Mouse (Mus musculus): ENCODE results near the gene Sema6b.
A peak's percentile ranks its signal among the peaks of the same experiment; 100 is the strongest.

Sema6b gene

DNA sequence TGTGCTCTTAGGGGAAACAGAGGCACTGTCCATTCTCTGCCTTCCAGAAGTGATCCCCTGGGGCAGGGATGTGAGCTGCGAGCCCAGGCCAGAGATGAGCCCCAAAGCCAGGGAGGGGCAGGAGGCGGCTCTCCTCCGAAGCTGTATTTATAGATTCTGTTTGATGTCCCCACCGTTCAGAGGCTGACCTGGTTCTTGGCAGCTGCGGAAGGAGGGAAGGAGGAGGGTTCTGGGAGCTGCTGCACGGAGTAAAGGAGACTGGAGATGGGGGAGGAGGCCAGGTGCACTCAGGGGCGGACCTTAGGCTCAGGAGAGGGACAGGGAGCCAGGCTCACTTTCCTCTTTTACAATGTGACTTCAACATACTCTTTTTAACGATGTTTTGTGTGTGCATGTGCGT is 6.0 kb upstream of the Sema6b start:
- ATAC-seq (ENCODE audit: low TSS enrichment): no peak

DNA sequence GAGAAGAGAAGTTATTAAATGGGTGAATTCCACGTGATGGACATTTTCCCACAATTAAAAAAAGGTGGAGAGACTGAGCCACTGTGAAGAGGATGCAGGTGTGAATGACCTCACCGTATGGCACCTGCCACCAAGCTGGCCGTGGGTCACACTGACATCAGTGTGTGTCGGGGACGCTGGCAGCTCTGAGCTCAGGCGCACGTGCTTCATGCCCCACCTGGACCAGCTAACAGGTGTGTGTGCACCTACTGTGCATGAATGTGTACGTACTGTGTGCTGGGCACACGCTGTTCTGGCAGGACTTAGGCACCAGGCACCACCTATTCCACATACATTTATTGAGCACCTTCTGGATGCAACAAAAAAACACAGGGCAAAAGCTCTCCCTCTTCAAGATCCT is 4.4 kb upstream of the Sema6b start:
- ATAC-seq (ENCODE audit: low TSS enrichment): no peak

DNA sequence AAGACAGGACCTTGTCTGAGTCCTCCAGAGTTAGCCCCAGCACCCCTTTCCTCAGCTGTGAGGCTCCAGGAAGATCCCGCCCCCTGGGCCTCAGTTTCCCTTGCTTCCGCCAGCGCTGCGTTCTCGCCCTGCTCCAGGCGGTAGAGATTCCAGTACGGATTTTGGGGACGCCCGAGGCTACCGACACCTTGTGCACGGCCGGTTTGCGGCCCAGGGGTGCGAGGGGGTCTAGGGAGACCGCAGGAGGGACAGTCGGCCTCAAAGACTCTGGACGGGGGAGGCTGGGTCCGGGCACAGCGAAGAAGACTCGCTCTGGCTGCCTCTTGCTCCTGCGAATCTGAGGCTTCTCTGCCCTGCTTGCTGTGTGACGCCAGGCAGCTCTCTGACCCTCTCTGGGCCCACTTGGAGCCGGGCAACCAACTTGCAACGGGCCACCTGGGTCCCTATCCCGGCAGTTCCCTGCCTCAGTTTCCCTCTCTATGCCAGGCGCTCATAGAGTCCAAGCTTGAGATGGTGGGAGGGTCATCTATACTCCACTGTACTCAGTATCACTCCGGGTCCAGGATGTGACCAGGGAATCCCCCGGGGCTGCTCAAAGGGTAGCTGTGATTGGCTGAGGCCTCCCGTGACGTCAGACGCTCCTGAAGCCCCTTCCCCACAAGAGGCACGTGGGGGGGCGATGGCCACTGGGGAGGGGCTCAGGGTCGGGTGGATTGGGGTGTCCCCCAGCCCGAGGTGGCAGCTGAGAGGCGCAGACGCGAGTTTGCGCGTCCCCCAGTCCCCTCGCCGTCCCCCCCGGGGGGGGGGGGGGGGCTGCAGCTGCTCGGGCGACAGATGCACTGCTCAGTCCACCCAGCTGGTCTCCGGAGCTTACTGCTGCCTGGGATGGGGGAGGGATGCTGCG is 1.8 kb upstream of the Sema6b start:
- no peak for ATAC-seq (ENCODE audit: low TSS enrichment)

DNA sequence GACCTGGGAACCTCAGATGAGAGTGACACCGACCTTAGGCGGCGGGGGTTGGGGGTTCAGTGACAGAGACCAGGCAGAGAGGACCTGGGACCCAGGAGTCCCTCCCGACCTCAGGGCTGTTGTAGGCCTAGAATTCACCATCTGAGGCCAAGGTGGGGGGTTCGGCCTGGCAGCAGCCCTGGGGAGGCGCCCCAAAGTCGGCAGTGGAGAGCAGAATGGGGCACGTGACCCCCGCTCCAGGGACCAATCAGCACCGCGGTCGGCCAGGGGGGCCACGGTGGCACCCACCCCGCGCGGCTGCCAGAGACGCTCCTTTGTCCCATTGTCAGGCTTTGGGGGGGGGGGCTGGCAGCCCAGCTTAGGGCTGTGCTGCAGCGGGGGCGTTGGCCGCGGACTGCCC is 788 bp downstream of the Sema6b start:
- ATAC-seq (ENCODE audit: low TSS enrichment): peak; percentile 14; the same call in 1 of the 2 replicates

DNA sequence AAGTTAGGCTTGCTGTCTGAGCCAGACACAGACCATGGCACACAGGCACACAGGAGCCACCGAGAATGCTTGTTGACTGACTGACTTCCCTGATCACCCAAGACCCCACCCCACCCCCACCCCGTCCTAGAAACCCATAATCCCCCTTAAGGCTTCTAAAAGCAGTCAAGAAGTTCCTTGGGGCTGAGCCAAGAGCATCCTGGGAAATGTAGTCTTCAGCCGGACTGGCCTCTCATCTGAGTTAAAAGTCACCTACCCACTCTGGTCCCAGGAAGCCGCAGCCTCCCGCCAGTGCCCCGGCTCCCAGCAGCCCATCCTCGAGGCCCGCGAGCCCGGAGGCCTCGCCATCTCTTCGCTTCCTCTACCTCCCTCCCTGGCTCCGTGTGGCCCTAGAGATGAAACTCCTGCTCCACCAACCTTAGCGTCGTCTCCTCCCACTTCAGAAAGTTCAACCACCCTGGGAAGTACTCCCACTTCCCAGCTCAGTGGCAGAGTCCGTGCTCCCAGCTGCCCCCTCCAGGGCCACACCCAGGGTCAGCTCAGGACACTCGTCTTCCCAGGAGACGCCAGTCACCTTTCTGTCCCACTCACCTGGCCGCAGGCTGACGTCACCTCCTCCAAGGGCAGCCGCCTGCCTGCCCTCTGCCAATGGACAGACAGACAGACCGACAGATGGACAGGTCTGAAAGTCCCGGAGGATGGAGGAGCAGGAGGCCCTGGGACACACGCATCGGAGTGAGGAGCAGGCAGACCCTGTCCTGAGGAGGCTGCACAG is 2.1 kb downstream of the Sema6b start:
- no peak for ATAC-seq (ENCODE audit: low TSS enrichment)

DNA sequence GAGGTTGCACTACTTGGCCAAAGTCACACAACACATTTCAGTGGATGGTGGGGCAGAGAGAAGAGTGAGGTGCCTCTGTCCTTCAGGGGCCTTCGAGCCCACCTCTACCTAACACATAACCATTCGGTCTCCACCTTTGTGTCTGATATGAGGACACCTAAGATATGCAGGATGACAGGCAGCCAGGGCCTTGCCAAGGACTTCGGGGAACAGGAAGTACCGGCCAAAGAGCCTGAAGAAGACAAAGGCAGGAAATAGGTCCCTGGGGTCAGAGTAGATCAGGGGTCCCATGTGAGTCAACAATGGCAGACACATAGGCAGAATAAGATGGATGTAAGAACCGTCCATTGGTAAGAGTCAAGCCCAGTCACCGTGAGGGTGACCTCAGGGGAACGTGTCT is 3.6 kb downstream of the Sema6b start:
- no peak for ATAC-seq (ENCODE audit: low TSS enrichment)

DNA sequence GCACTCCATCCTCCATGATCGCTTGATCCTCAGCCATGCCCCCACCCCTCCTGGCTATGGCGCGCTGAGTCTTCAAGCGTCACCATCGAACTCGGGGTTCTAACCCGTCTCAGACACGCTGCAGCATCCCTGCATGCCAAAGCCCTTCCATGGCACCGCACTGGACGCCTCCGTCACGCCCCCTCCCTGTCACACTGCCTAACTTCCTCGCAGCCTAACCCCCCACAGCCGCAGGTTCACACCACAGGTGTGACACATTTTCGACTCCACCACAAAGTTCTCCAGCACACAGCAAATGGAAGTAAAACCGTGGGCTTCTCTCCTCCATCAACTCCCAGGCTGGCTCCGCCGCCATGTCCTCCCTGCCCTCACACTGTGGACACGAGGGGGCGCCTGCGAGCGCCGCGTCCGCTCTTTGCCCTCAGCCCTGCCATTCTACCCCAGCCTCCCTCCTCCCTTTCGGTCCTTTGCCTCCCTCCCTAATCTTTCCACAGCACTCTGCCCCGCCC is 5.6 kb downstream of the Sema6b start:
- peak; percentile 41; the same call in 1 of the 2 replicates for ATAC-seq (ENCODE audit: low TSS enrichment)

DNA sequence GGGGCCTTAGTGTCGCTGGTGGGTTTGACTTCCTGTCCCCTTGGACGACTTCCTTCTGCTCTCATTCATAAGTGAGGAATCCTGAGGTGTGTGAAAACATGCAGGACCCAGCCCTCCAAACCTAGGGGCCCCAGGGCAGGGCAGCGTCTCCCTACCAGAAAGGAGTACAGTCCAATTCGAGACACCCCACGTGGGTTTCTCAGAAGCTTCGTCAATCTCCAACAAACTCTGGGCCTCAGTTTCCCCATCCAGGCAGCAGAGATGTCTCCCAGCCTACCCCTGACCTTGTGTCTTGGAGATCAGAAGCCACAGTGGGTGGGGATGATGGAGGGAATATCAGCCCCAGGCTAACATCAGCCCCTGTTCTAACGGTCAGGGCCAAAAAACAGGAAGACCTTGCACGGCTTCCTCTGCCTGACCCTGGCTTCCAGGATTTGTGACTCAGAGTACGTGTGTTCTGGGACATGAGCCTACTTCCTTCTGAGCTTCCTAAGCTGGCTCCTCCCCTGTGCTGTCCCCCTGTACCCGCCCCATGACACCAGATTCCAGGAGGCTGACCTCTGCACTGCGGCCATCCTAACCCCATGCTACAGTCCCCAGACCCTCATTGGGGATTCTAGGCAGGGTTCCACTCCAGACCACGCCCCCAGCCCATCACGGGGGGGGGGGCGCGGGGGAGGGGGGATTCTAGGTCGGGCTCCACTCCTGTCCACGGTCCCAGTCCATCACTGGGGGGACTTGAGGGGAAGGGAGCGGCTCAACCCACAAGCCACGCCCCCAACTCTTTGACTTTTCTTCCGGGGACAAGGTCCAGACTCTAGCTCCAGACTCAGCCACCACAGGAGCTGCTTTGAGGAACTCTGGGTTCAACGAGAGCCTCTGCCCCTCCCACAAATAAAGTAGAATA is 6.4 kb downstream of the Sema6b start:
- ATAC-seq (ENCODE audit: low TSS enrichment): no peak

DNA sequence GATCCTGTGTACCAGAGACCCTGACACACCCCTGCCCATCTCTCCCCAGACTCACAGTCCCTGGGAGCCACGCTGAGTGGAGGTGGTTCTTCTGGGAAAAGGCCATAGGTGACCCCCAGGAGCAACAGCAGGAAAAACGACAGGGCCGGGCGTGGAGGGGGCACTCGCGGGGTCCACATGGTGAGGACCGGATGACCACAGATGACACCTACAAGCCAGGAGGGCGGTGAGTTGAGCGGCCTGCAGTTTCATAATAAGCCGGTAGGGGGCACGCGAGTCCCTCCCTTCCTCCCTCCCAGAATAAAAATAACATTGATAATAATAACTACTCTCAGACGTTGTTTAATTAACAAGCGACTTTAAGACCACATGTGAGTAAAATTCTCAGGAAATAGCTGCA is 7.5 kb downstream of the Sema6b start:
- no peak for ATAC-seq (ENCODE audit: low TSS enrichment)

DNA sequence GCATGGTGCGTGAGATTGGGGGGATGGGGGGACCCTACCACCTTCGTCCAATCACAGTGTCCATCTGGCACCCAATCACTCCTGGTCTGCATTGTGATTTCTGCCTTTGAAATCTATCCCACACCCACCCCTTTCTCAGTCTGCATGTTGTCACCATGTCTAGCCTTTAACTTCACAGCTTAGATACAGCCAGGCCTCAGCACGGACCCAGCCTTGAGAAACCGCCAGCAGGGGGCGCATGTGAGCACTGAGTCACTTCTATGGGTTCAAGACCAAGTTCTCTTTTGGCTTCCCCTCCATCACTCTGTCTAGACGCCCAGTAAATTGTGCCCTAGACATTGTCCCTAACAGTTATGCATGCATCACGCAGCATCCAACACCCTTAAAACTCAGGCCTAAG is 8.3 kb downstream of the Sema6b start:
- ATAC-seq (ENCODE audit: low TSS enrichment): no peak

DNA sequence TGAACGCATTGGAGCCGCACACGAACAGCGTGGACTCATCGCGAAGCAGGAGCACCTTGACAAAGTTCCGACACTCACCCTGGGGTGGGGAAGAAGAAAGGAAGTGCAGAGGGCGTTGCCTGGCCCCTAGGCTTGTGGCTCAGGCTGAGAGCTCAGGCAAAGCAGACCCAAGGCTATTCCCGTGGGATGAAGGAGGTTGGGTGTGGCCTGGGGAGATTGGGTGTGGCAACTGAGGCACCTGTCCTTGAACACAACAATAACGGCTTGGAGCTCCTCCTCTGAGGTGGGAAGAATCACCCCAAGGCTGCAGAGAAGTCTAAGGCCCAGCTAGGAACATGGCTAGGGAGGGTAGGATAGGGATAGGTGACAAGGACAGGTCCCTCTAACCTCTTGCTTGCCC is 9.0 kb downstream of the Sema6b start:
- ATAC-seq (ENCODE audit: low TSS enrichment): no peak

DNA sequence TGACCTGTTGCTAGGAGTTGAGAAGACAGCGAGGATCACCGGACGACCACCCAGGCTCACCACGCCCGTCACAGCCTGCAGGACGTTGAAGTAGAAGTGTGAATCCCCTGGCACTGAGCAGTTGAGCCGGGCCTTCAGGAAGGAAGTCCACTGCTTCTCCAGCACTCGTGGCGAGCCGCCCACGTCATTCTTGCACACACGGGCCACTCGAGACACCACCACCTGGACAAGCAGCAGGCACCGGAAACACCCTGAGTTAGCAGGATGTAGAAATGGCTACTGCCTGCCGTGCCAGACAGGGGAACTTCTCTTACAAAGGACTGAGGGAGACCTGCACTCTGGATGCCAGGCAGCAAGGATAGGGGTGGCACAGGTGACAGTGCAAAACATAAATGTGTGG is 11.9 kb downstream of the Sema6b start:
- no peak for ATAC-seq (ENCODE audit: low TSS enrichment)

DNA sequence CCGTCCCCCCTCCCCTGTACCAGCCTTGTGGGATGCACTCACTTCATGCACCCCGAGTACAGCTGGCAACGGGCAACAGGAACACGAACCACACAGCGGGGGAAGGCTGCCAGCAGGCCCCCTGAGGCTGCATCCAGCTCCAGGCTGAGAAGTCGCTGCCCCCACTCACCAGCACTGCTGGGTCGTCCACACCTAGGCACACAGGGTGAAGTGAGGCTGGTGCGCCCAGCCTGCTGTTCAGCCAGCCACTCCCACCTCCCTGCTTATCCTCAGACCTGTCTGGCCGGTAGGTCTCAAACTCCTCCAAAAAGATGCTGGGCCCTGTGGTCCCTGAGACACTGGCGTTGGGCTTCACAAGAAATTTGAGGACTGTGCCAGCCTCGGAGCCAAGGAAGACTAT is 14.0 kb downstream of the Sema6b start:
- no peak for ATAC-seq (ENCODE audit: low TSS enrichment)

DNA sequence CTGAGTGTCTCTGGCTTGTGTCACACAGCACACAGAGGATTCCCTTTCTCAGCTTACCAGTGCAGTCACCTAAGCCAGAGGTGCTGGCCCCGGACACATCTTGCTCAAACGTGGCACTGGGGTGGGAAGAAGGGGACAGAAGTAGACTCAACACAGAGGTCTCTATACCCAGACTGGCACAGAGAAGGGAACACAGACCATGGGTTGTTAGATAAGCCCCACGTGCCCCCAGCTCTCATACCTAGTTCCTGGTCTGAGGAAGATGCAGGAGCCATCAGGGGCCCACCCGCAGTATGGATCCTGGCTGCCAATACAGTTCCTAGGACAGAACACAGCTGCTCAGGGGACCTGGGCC is 14.9 kb downstream of the Sema6b start:
- no peak for ATAC-seq (ENCODE audit: low TSS enrichment)

DNA sequence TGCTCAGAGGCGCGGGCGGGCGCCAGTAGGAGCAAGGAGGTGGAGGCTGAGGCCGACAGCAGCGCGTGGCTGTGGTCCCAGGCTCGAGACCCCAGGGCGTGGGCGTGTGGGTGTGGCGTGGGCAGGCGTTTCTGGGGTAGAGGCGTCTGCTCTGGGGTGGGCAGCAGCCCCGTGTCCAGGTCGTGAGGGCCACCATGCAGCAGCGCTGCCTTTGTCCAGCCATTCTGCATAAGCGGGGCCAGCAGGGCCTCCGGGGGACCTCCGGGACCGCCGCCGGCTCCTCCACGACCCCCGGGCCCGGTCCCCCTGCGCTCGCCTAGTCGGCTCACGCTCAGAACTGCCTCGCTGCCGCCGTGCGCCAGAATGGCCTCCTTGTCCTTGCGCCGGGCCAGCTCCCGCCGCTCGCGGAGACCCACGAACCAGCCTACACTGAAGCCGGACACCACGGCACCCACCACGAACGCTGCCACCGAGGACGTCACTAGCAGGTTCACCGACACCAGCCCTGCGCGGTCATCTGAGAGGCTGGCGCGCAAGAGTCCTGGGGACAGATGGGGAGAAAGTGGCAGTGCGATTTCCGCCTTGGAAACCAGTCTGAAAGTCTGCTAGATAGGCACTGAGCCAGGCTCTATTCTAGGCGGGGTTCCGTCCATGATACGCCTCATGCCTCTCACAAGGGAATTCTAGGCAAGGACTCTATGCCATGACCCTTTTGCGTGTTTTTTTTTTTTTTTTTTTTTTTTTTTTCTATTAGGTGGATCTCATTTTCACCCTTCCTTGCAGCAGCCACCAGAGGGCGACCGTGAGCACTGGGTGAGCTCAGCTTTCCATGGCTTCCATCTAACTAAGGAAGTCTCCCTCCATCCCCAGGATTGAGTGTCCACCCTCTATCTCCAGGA is 15.5 kb downstream of the Sema6b start:
- peak; percentile 28; the same call in 1 of the 2 replicates for ATAC-seq (ENCODE audit: low TSS enrichment)

DNA sequence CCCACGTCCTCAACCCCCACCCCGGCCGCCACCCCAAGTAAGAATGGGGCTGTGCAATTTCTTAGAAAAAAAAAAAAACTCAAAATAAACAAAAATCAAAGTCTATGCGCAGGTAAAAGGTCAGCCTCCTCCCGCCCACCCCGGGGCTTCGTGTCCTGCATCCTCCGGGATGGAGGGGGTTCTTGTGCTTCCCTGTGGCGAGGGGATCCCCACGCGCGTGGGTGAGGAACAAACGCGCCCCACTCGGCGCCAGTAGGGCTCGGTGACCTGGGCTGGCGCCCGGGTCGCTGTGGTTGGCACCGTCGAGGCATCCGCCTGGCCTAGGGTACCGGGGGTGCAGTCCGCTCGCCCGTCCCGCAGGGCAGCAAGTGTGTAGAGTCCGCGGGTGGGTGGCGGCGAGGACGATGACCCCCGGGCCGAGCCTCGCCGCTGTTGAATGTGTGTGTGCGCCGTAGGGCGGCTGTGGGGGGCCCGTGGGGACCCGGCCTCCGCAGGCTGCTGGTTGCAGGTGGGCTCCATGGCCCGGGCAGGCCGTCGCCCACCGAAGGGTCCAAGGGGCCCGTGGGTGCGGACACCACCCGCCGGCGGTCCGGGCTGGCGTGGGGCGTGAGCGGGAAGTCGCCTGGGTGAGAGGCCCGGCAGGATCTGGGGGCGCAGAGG is 16.3 kb downstream of the Sema6b start:
- no peak for ATAC-seq (ENCODE audit: low TSS enrichment)

DNA sequence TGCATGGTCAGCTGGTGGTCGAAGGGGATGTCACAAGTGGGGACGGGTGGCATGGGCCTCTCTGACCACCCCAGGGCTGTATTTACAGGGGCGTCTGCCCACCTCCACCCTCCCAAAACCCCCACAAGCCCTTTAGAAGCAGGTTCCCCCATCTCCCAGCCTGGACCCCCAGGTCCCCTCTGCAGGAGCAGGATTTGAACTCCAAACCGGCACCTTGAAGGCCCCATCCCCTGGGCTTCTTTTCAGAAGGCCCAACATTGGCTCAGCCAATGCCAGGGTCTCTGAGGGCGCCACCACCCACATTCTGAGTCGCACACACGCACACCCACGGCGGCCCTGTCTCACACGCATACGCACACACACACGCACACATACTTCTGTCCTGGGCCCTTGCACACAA is 17.0 kb downstream of the Sema6b start:
- no peak for ATAC-seq (ENCODE audit: low TSS enrichment)

DNA sequence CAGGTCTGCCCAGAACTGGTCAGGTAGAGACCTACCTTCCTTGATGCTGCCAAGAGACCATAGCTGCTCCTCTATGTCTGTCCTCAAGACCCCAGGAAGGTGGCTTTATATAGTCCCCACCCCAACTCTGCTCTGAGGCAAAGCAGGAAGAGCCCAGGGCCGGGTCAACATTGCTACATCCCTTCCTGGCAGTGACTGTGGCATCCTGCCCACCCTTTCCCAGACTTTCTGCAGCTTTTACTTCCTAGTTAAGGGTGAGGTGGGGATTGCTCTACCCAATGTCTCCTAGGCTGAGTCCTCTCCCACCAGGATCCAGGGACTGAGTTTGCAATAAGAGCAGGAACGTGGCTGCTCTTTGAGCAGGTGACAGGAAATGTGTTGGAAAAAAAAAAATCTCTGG is 18.3 kb downstream of the Sema6b start, which contains the start of gene Lrg1:
Gene Lrg1 (minus strand): TSS at position 176 of the 400 bp plus-strand sequence.
- ATAC-seq (ENCODE audit: low TSS enrichment): no peak

DNA sequence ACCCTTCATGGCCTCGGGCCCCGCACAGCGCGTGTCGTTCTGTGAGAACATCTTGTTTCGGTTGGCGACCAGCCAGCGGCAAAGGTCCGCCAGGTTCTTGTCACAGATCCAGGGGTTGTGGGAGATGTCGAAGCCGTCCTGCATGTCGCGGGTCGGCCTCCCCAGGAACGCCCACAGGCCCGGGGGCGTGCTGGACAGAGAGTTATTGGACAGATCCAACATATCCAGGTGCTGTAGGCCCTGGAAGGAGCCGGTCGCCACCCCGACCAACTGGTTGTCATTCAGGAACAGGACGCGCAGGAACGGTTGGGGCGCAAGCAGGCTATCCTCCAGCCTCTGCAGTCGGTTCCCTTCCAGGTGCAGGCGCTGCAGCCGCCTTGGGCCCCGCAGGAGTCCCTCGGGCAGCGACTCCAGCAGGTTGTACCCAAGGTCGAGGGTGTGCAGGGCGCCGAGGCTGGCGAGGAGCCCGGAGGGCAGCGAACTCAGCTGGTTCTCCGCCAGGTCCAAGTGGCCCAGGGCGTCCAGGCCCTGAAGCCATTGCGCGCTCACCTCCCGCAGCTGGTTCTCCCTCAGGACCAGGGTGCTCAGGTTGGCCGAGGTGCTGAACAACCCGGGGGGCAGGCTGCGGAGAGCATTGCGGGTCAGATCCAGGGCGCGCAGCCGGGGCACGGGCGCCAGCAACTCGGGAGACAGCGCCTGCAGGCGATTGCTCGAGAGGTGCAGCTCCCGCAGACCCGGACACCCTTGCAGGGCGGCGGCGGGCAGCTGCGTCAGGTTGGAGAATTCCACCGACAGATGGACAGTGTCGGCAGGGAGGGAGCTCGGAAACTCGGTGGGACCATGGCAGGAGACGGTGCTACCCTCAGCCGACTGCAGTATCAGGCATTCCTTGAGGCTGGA is 19.9 kb downstream of the Sema6b start:
- ATAC-seq (ENCODE audit: low TSS enrichment): 0 out of 2 replicates have a peak, but pooled peaks have one; percentile 11
